27 mouse cellular contexts compared by ENCODE assay signal in genomic region chr6:108910330-108910729, GRCm38 (mm10).
"Had no signal": no experiment of that assay in that cellular context is flagged by ENCODE, and none has a peak within 500 bp of the region (broad histone marks: within the 10 kb centered on the region; RNA-seq: fewer than 3 reads in every experiment).

No protein-coding gene starts in this region.

- ATAC-seq: inflammation-experienced regulatory T-cells, adult 6 months; intestine, embryonic 15.5 days; intestine, postnatal 0 days had no signal

- H3K4me1 ChIP-seq: heart, embryonic 13.5 days; heart, embryonic 15.5 days; intestine, embryonic 15.5 days; limb, embryonic 12.5 days; liver, embryonic 13.5 days; liver, embryonic 15.5 days had no signal

- H3K4me2 ChIP-seq: heart, embryonic 11.5 days; heart, embryonic 13.5 days; heart, embryonic 15.5 days; hindbrain, embryonic 13.5 days; hindbrain, embryonic 15.5 days; intestine, embryonic 15.5 days; limb, embryonic 12.5 days; liver, embryonic 11.5 days; liver, embryonic 13.5 days; liver, embryonic 15.5 days had no signal

- H3K27me3 ChIP-seq: heart, embryonic 13.5 days; heart, embryonic 15.5 days; hindbrain, embryonic 13.5 days; hindbrain, embryonic 15.5 days; intestine, embryonic 15.5 days; limb, embryonic 12.5 days; liver, embryonic 13.5 days; liver, embryonic 15.5 days had no signal

- H3K9ac ChIP-seq: heart, embryonic 13.5 days; heart, embryonic 15.5 days; hindbrain, embryonic 13.5 days; hindbrain, embryonic 15.5 days; intestine, embryonic 15.5 days; limb, embryonic 12.5 days; liver, embryonic 13.5 days; liver, embryonic 15.5 days had no signal

- H3K36me3 ChIP-seq: heart, embryonic 13.5 days; heart, embryonic 15.5 days; hindbrain, embryonic 13.5 days; hindbrain, embryonic 15.5 days; intestine, embryonic 15.5 days; limb, embryonic 10.5 days; limb, embryonic 12.5 days; liver, embryonic 13.5 days; liver, embryonic 15.5 days had no signal

- H3K4me3 ChIP-seq: gastrocnemius, adult 2 months; heart, adult 2 months; heart, embryonic 13.5 days; heart, embryonic 15.5 days; hindbrain, embryonic 13.5 days; hindbrain, embryonic 15.5 days; intestine, embryonic 15.5 days; limb, embryonic 10.5 days; limb, embryonic 12.5 days; liver, embryonic 13.5 days; liver, embryonic 15.5 days had no signal

- H3K27ac ChIP-seq: gastrocnemius, adult 2 months; heart, adult 2 months; heart, embryonic 13.5 days; heart, embryonic 15.5 days; hindbrain, embryonic 13.5 days; hindbrain, embryonic 15.5 days; intestine, embryonic 15.5 days; limb, embryonic 10.5 days; limb, embryonic 12.5 days; liver, embryonic 13.5 days; liver, embryonic 15.5 days had no signal

- H3K9me3 ChIP-seq: heart, embryonic 13.5 days; heart, embryonic 15.5 days; hindbrain, embryonic 13.5 days; hindbrain, embryonic 15.5 days; intestine, embryonic 15.5 days; limb, embryonic 10.5 days; limb, embryonic 12.5 days; liver, embryonic 13.5 days; liver, embryonic 15.5 days had no signal

- DNase-seq: gastrocnemius, adult 2 months; gastrocnemius, postnatal 10 days; gastrocnemius, postnatal 25 days; heart, adult 11 months; heart, adult 2 months; heart, postnatal 14 days; heart, postnatal 36 days; kidney, adult 18-20 months; kidney, adult 8-10 months; kidney, postnatal 10 days; kidney, postnatal 25 days; layer of hippocampus, adult 9-11 months; layer of hippocampus, postnatal 36 days; liver; liver, embryonic 13.5 days had no signal
